Mouse (Mus musculus) liver, adult 2 months (tissue): ENCODE results near the gene Ercc6. TPM values are rescaled to one million over a fixed set of nuclear protein-coding genes. Genes with fewer than 3 reads are reported as not detected.

ENCODE experiments used
- DNase-seq: peaks from one replicate; pipeline ENCODE4 v3.0.0-alpha.2; 2011; ENCODE audit warnings: low read depth, low spot score; ENCODE audit errors: extremely low read depth
- H3K27ac ChIP-seq: fragments of 200-500 bp; replicated peaks from 2 replicates; pipeline ENCODE4 v1.5.1; 2012; ENCODE audit warnings: low read depth, mild to moderate bottlenecking, control low read depth, inconsistent platforms, low read length; ENCODE audit not compliant: insufficient read depth
- H3K27me3 ChIP-seq: fragments of 200-500 bp; 2 replicates; pipeline ENCODE4 v1.6.1; 2012; ENCODE audit warnings: mild to moderate bottlenecking, moderate library complexity, low read length, inconsistent platforms; ENCODE audit not compliant: control insufficient read depth, insufficient read depth
- H3K36me3 ChIP-seq: fragments of 200-500 bp; 2 replicates; pipeline ENCODE4 v1.6.1; 2012; ENCODE audit warnings: low read length, inconsistent platforms; ENCODE audit not compliant: control insufficient read depth, insufficient read depth
- H3K4me1 ChIP-seq: fragments of 200-500 bp; 2 replicates; pipeline ENCODE4 v1.6.1; 2011; ENCODE audit warnings: low read length; ENCODE audit not compliant: control insufficient read depth, insufficient read depth
- H3K4me3 ChIP-seq: fragments of 200-500 bp; 2 replicates; pipeline ENCODE4 v1.5.1; 2011; ENCODE audit warnings: low read depth, mild to moderate bottlenecking, control low read depth, low read length, moderate library complexity; ENCODE audit not compliant: insufficient read depth
- H3K79me2 ChIP-seq: fragments of 200-500 bp; 2 replicates; pipeline ENCODE4 v1.6.1; 2012; ENCODE audit warnings: inconsistent platforms, mild to moderate bottlenecking, low read length, moderate library complexity; ENCODE audit not compliant: control insufficient read depth, insufficient read depth
- H3K9ac ChIP-seq: fragments of 200-500 bp; 2 replicates; pipeline ENCODE4 v1.6.1; 2012; ENCODE audit warnings: low read depth, mild to moderate bottlenecking, control low read depth, inconsistent platforms, low read length
- CTCF ChIP-seq: fragments of 200-500 bp; IDR thresholded peaks from 2 replicates; pipeline ENCODE4 v1.5.1; 2011; ENCODE audit warnings: low read depth, low read length, control low read depth
- POLR2A ChIP-seq: fragments of 200-500 bp; IDR thresholded peaks from 2 replicates; pipeline ENCODE4 v1.6.1; 2011; ENCODE audit warnings: low read length, control low read depth; ENCODE audit not compliant: insufficient read depth; ENCODE audit errors: extremely low read depth
- WGBS: fragments of 180-500 bp; shearing (Covaris S2); methylation state at CpG from one replicate; pipeline ENCODE4 v1.1.7; 2018; 5-methylcytosine and 5-hydroxymethylcytosine counted together
- polyA plus RNA-seq: library from polyadenylated mRNA; depleted of rRNA; stranded (reverse); fragments of >200 nt; gene quantifications from 2 replicates; pipeline ENCODE4 v1.2.3, GENCODE M21; 2012
- total RNA-seq: library from RNA; depleted of rRNA; stranded (reverse); fragments of >200 nt; gene quantifications from 2 replicates; pipeline ENCODE4 v1.2.3, GENCODE M21; 2014

Ercc6 gene
- total and polyA plus RNA-seq, 2 experiments = 2.8 to 11.2 TPM

GRCm38 (mm10) chr14:32501303-32501702, 12.0 kb upstream of the Ercc6 start:
- Histone ChIP-seq H3K9ac (no peak overlapping the region), H3K27ac (no peak overlapping the region), H3K4me3 (no peak overlapping the region), H3K4me1 (no peaks in the 10 kb centered on the region), H3K79me2 (no peaks in the 10 kb centered on the region), H3K27me3 (no peaks in the 10 kb centered on the region), H3K36me3 (no peaks in the 10 kb centered on the region)
- TF ChIP-seq CTCF = no peak
- no peak for TF ChIP-seq POLR2A
- WGBS = 47% methylated on average over 2 of the region's 2 CpGs
- no peak for DNase-seq

GRCm38 (mm10) chr14:32502764-32503688, 10.3 kb upstream of the Ercc6 start:
- no peak overlapping the region for H3K9ac ChIP-seq
- 76% methylated on average over 9 of the region's 9 CpGs for WGBS

GRCm38 (mm10) chr14:32503897-32504296, 9.4 kb upstream of the Ercc6 start:
- TF ChIP-seq CTCF (no peak), POLR2A (no peak)
- 81% methylated on average over 1 of the region's 1 CpGs for WGBS
- no peaks in the 10 kb centered on the region for H3K36me3 ChIP-seq
- no peak overlapping the region for H3K27ac ChIP-seq
- H3K4me3 ChIP-seq = no peak overlapping the region
- H3K27me3 ChIP-seq = no peaks in the 10 kb centered on the region
- H3K79me2 ChIP-seq = no peaks in the 10 kb centered on the region
- no peak overlapping the region for H3K9ac ChIP-seq
- H3K4me1 ChIP-seq = no peaks in the 10 kb centered on the region
- no peak for DNase-seq

More at GRCm38 (mm10) chr14:32502764-32503688, 10.3 kb upstream of the Ercc6 start:
- Histone ChIP-seq H3K4me1 (no peaks in the 10 kb centered on the region), H3K27me3 (no peaks in the 10 kb centered on the region), H3K36me3 (no peaks in the 10 kb centered on the region), H3K79me2 (no peaks in the 10 kb centered on the region), H3K4me3 (no peak overlapping the region), H3K27ac (no peak overlapping the region)
- DNase-seq = no peak
- no peak for TF ChIP-seq POLR2A
- TF ChIP-seq CTCF = no peak

- no peak for TF ChIP-seq POLR2A
- TF ChIP-seq CTCF = no peak
Observed at GRCm38 (mm10) chr14:32506329-32506728, 7.0 kb upstream of the Ercc6 start.

GRCm38 (mm10) chr14:32507216-32507615, 6.1 kb upstream of the Ercc6 start:
- 85% methylated on average over 4 of the region's 4 CpGs for WGBS
- H3K79me2 ChIP-seq = no peaks in the 10 kb centered on the region
- H3K27me3 ChIP-seq = no peaks in the 10 kb centered on the region
- no peak for TF ChIP-seq POLR2A
- TF ChIP-seq CTCF = no peak
- no peak overlapping the region for H3K4me3 ChIP-seq
- no peak for DNase-seq
- H3K9ac ChIP-seq = no peak overlapping the region
- no peak overlapping the region for H3K27ac ChIP-seq
- H3K36me3 ChIP-seq = no peaks in the 10 kb centered on the region
- H3K4me1 ChIP-seq = no peaks in the 10 kb centered on the region

More at GRCm38 (mm10) chr14:32506329-32506728, 7.0 kb upstream of the Ercc6 start:
- Histone ChIP-seq H3K27me3 (no peaks in the 10 kb centered on the region), H3K4me1 (no peaks in the 10 kb centered on the region), H3K27ac (no peak overlapping the region), H3K4me3 (no peak overlapping the region), H3K36me3 (no peaks in the 10 kb centered on the region), H3K9ac (no peak overlapping the region), H3K79me2 (no peaks in the 10 kb centered on the region)
- 88% methylated on average over 10 of the region's 10 CpGs for WGBS
- DNase-seq = no peak

- TF ChIP-seq POLR2A = no peak
- no peak for TF ChIP-seq CTCF
- Histone ChIP-seq H3K9ac (no peak overlapping the region), H3K27me3 (no peaks in the 10 kb centered on the region), H3K36me3 (no peaks in the 10 kb centered on the region), H3K79me2 (no peaks in the 10 kb centered on the region), H3K27ac (no peak overlapping the region), H3K4me1 (peaks cover 2% of the 10 kb centered on the region), H3K4me3 (no peak overlapping the region)
- WGBS = 56% methylated on average over 10 of the region's 10 CpGs
- no peak for DNase-seq
Observed at GRCm38 (mm10) chr14:32508105-32508835, 5.1 kb upstream of the Ercc6 start.
